Mouse (Mus musculus): ENCODE data around the gene Kif26a. TPM values are rescaled to one million over a fixed set of nuclear protein-coding genes. Genes with fewer than 3 reads are reported as not detected.

The Kif26a gene
- polyA plus RNA-seq, 1 experiment from 2014 or later: 3.6 TPM

GRCm38 (mm10) chr12:112108696-112109445, 37.1 kb upstream of the Kif26a start:
- WGBS: 70% methylated on average over 11 of the region's 11 CpGs

GRCm38 (mm10) chr12:112109701-112110100, 36.3 kb upstream of the Kif26a start:
- H3K9me3 ChIP-seq (ENCODE audit: control insufficient read depth, low read length): no peaks in the 10 kb centered on the region
- H3K27me3 ChIP-seq (replicated peaks; ENCODE audit: control insufficient read depth, insufficient read depth, low read length): no peaks in the 10 kb centered on the region
- no peak for ATAC-seq (replicated peaks; ENCODE audit: low FRiP score, low TSS enrichment, low read depth)
- DNase-seq (ENCODE audit: low spot score): no peak
- H3K9ac ChIP-seq (ENCODE audit: low read length): no peak overlapping the region
- no peak overlapping the region for H3K4me2 ChIP-seq (ENCODE audit: low read length)
- peaks cover 9% of the 10 kb centered on the region for H3K4me1 ChIP-seq (replicated peaks; ENCODE audit: control insufficient read depth, insufficient read depth, low read length)
- no peaks in the 10 kb centered on the region for H3K36me3 ChIP-seq (ENCODE audit: control insufficient read depth, insufficient read depth, low read length)
- H3K27ac ChIP-seq (ENCODE audit: low read depth): no peak overlapping the region
- no peak overlapping the region for H3K4me3 ChIP-seq (ENCODE audit: low read depth, low read length)
- WGBS: 78% methylated on average over 9 of the region's 9 CpGs

More at GRCm38 (mm10) chr12:112108696-112109445, 37.1 kb upstream of the Kif26a start:
- H3K4me2 ChIP-seq (ENCODE audit: low read length): 0 out of 2 replicates have a peak overlapping the region, but pooled peaks have one; percentile 1
- no peak overlapping the region for H3K27ac ChIP-seq (ENCODE audit: low read depth)
- H3K9ac ChIP-seq (ENCODE audit: low read length): no peak overlapping the region
- no peak for ATAC-seq (replicated peaks; ENCODE audit: low FRiP score, low TSS enrichment, low read depth)
- no peaks in the 10 kb centered on the region for H3K27me3 ChIP-seq (replicated peaks; ENCODE audit: control insufficient read depth, insufficient read depth, low read length)
- H3K36me3 ChIP-seq (ENCODE audit: control insufficient read depth, insufficient read depth, low read length): no peaks in the 10 kb centered on the region
- peaks cover 9% of the 10 kb centered on the region for H3K4me1 ChIP-seq (replicated peaks; ENCODE audit: control insufficient read depth, insufficient read depth, low read length)
- H3K4me3 ChIP-seq (ENCODE audit: low read depth, low read length): no peak overlapping the region
- DNase-seq (ENCODE audit: low spot score): no peak
- H3K9me3 ChIP-seq (ENCODE audit: control insufficient read depth, low read length): no peaks in the 10 kb centered on the region

GRCm38 (mm10) chr12:112111323-112111722, 34.7 kb upstream of the Kif26a start:
- Histone ChIP-seq H3K4me3 (ENCODE audit: low read depth, low read length) (no peak overlapping the region), H3K27ac (ENCODE audit: low read depth) (no peak overlapping the region), H3K9me3 (ENCODE audit: control insufficient read depth, low read length) (no peaks in the 10 kb centered on the region), H3K4me1 (replicated peaks; ENCODE audit: control insufficient read depth, insufficient read depth, low read length) (peaks cover 6% of the 10 kb centered on the region), H3K27me3 (replicated peaks; ENCODE audit: control insufficient read depth, insufficient read depth, low read length) (no peaks in the 10 kb centered on the region), H3K4me2 (ENCODE audit: low read length) (no peak overlapping the region), H3K9ac (ENCODE audit: low read length) (no peak overlapping the region), H3K36me3 (ENCODE audit: control insufficient read depth, insufficient read depth, low read length) (no peaks in the 10 kb centered on the region)
- DNase-seq (ENCODE audit: low spot score): no peak
- ATAC-seq (replicated peaks; ENCODE audit: low FRiP score, low TSS enrichment, low read depth): no peak
- 88% methylated on average over 5 of the region's 5 CpGs for WGBS

GRCm38 (mm10) chr12:112112235-112112634, 33.8 kb upstream of the Kif26a start:
- no peaks in the 10 kb centered on the region for H3K9me3 ChIP-seq (ENCODE audit: control insufficient read depth, low read length)
- H3K27me3 ChIP-seq (replicated peaks; ENCODE audit: control insufficient read depth, insufficient read depth, low read length): no peaks in the 10 kb centered on the region
- ATAC-seq (replicated peaks; ENCODE audit: low FRiP score, low TSS enrichment, low read depth) (no peak), DNase-seq (ENCODE audit: low spot score) (no peak)
- 89% methylated on average over 6 of the region's 6 CpGs for WGBS
- no peak overlapping the region for H3K4me2 ChIP-seq (ENCODE audit: low read length)
- H3K9ac ChIP-seq (ENCODE audit: low read length): no peak overlapping the region
- H3K27ac ChIP-seq (ENCODE audit: low read depth): no peak overlapping the region
- no peaks in the 10 kb centered on the region for H3K36me3 ChIP-seq (ENCODE audit: control insufficient read depth, insufficient read depth, low read length)
- no peaks in the 10 kb centered on the region; the same call in 1 of the 2 replicates for H3K4me1 ChIP-seq (replicated peaks; ENCODE audit: control insufficient read depth, insufficient read depth, low read length)
- H3K4me3 ChIP-seq (ENCODE audit: low read depth, low read length): no peak overlapping the region

- 21% methylated on average over 13 of the region's 13 CpGs for WGBS
- H3K9me3 ChIP-seq (ENCODE audit: control insufficient read depth, low read length): no peaks in the 10 kb centered on the region
- H3K4me3 ChIP-seq (ENCODE audit: low read depth, low read length): no peak overlapping the region
- ATAC-seq (replicated peaks; ENCODE audit: low FRiP score, low TSS enrichment, low read depth): peak; percentile 24
- DNase-seq (ENCODE audit: low spot score): no peak
- H3K9ac ChIP-seq (ENCODE audit: low read length): no peak overlapping the region
- no peaks in the 10 kb centered on the region for H3K27me3 ChIP-seq (replicated peaks; ENCODE audit: control insufficient read depth, insufficient read depth, low read length)
- no peak overlapping the region for H3K4me2 ChIP-seq (ENCODE audit: low read length)
- no peak overlapping the region for H3K27ac ChIP-seq (ENCODE audit: low read depth)
- H3K4me1 ChIP-seq (replicated peaks; ENCODE audit: control insufficient read depth, insufficient read depth, low read length): no peaks in the 10 kb centered on the region; the same call in 1 of the 2 replicates
- H3K36me3 ChIP-seq (ENCODE audit: control insufficient read depth, insufficient read depth, low read length): no peaks in the 10 kb centered on the region
Observed at GRCm38 (mm10) chr12:112112686-112113396, 33.2 kb upstream of the Kif26a start.

- H3K4me2 ChIP-seq (ENCODE audit: low read length): no peak overlapping the region
- no peak overlapping the region for H3K4me3 ChIP-seq (ENCODE audit: low read depth, low read length)
- no peaks in the 10 kb centered on the region for H3K9me3 ChIP-seq (ENCODE audit: control insufficient read depth, low read length)
- 15% methylated on average over 7 of the region's 7 CpGs for WGBS
- H3K4me1 ChIP-seq (replicated peaks; ENCODE audit: control insufficient read depth, insufficient read depth, low read length): no peaks in the 10 kb centered on the region; the same call in 1 of the 2 replicates
- no peaks in the 10 kb centered on the region for H3K27me3 ChIP-seq (replicated peaks; ENCODE audit: control insufficient read depth, insufficient read depth, low read length)
- no peak overlapping the region for H3K9ac ChIP-seq (ENCODE audit: low read length)
- DNase-seq (ENCODE audit: low spot score): peak; percentile 95
- H3K27ac ChIP-seq (ENCODE audit: low read depth): no peak overlapping the region
- ATAC-seq (replicated peaks; ENCODE audit: low FRiP score, low TSS enrichment, low read depth): no peak; the same call in 1 of the 2 replicates
- H3K36me3 ChIP-seq (ENCODE audit: control insufficient read depth, insufficient read depth, low read length): no peaks in the 10 kb centered on the region
Observed at GRCm38 (mm10) chr12:112113710-112114109, 32.3 kb upstream of the Kif26a start.

GRCm38 (mm10) chr12:112117006-112117405, 29.0 kb upstream of the Kif26a start:
- H3K27me3 ChIP-seq (replicated peaks; ENCODE audit: control insufficient read depth, insufficient read depth, low read length): no peaks in the 10 kb centered on the region
- no peak overlapping the region for H3K4me3 ChIP-seq (ENCODE audit: low read depth, low read length)
- H3K9ac ChIP-seq (ENCODE audit: low read length): no peak overlapping the region
- ATAC-seq (replicated peaks; ENCODE audit: low FRiP score, low TSS enrichment, low read depth): no peak
- DNase-seq (ENCODE audit: low spot score): no peak
- no peaks in the 10 kb centered on the region; the same call in 1 of the 2 replicates for H3K4me1 ChIP-seq (replicated peaks; ENCODE audit: control insufficient read depth, insufficient read depth, low read length)
- no peaks in the 10 kb centered on the region for H3K9me3 ChIP-seq (ENCODE audit: control insufficient read depth, low read length)
- H3K36me3 ChIP-seq (ENCODE audit: control insufficient read depth, insufficient read depth, low read length): no peaks in the 10 kb centered on the region
- 82% methylated on average over 5 of the region's 5 CpGs for WGBS
- H3K27ac ChIP-seq (ENCODE audit: low read depth): no peak overlapping the region
- no peak overlapping the region for H3K4me2 ChIP-seq (ENCODE audit: low read length)

- no peak overlapping the region for H3K4me3 ChIP-seq (ENCODE audit: low read depth, low read length)
- DNase-seq (ENCODE audit: low spot score) (no peak), ATAC-seq (replicated peaks; ENCODE audit: low FRiP score, low TSS enrichment, low read depth) (peak; percentile 42; the same call in 1 of the 2 replicates)
- H3K9ac ChIP-seq (ENCODE audit: low read length): no peak overlapping the region
- no peak overlapping the region for H3K4me2 ChIP-seq (ENCODE audit: low read length)
- H3K36me3 ChIP-seq (ENCODE audit: control insufficient read depth, insufficient read depth, low read length): no peaks in the 10 kb centered on the region
- no peaks in the 10 kb centered on the region; the same call in 1 of the 2 replicates for H3K4me1 ChIP-seq (replicated peaks; ENCODE audit: control insufficient read depth, insufficient read depth, low read length)
- 72% methylated on average over 7 of the region's 7 CpGs for WGBS
- no peaks in the 10 kb centered on the region for H3K9me3 ChIP-seq (ENCODE audit: control insufficient read depth, low read length)
- no peaks in the 10 kb centered on the region for H3K27me3 ChIP-seq (replicated peaks; ENCODE audit: control insufficient read depth, insufficient read depth, low read length)
- no peak overlapping the region for H3K27ac ChIP-seq (ENCODE audit: low read depth)
Observed at GRCm38 (mm10) chr12:112117649-112118048, 28.4 kb upstream of the Kif26a start.

Data from intestine, embryonic 14.5 days (tissue).